Mouse (Mus musculus) forebrain, postnatal 0 days (tissue): ENCODE data around the gene Adck1. TPM values are rescaled to one million over a fixed set of nuclear protein-coding genes. Genes with fewer than 3 reads are reported as not detected.
"Not testable (repeated sequence)": the region's sequence is repeated elsewhere in the genome, so short reads cannot be mapped to it uniquely, and the experiment has no call there.

ENCODE experiments used
- ATAC-seq: fragments of 200-750 bp; cut with Nextera tagmentation; 2 replicates; pipeline ENCODE4 v1.8.0; 2017; ENCODE audit warnings: mild to moderate bottlenecking, moderate library complexity
- DNase-seq: peaks from one replicate; pipeline ENCODE4 v3.0.0-alpha.2; 2015
- H3K27ac ChIP-seq: fragments of 300-500 bp; sonication (generic); 2 replicates; pipeline ENCODE4 v1.5.1; 2014; ENCODE audit warnings: low read depth, mild to moderate bottlenecking, antibody characterized with exemption, low read length, moderate library complexity, mixed read lengths
- H3K27me3 ChIP-seq: fragments of 300-500 bp; sonication (generic); 2 replicates; pipeline ENCODE4 v1.6.1; 2014; ENCODE audit warnings: mild to moderate bottlenecking, low read length, mixed read lengths; ENCODE audit not compliant: insufficient read depth
- H3K36me3 ChIP-seq: fragments of 300-500 bp; sonication (generic); 2 replicates; pipeline ENCODE4 v1.6.1; 2014; ENCODE audit warnings: mild to moderate bottlenecking, moderate library complexity; ENCODE audit not compliant: insufficient read depth
- H3K4me1 ChIP-seq: fragments of 300-500 bp; sonication (generic); 2 replicates; pipeline ENCODE4 v1.6.1; 2014; ENCODE audit warnings: antibody characterized with exemption; ENCODE audit not compliant: insufficient read depth
- H3K4me2 ChIP-seq: fragments of 300-500 bp; sonication (generic); 2 replicates; pipeline ENCODE4 v1.6.1; 2014; ENCODE audit warnings: low read depth, mild to moderate bottlenecking, moderate library complexity
- H3K4me3 ChIP-seq: fragments of 300-500 bp; sonication (generic); 2 replicates; pipeline ENCODE4 v1.5.1; 2014; ENCODE audit warnings: low read depth, low read length, mixed read lengths
- H3K9ac ChIP-seq: fragments of 300-500 bp; sonication (generic); 2 replicates; pipeline ENCODE4 v1.6.1; 2014; ENCODE audit warnings: mild to moderate bottlenecking
- H3K9me3 ChIP-seq: fragments of 300-500 bp; sonication (generic); 2 replicates; pipeline ENCODE4 v1.6.1; 2016; ENCODE audit warnings: low read length
- CTCF ChIP-seq: sonication (generic); IDR thresholded peaks from 2 replicates; pipeline ENCODE4 v1.5.1; 2016; ENCODE audit warnings: antibody characterized with exemption, control low read depth, low read depth
- WGBS: fragments of 180-500 bp; shearing (Covaris S2); extraction: QIAGEN DNeasy Blood & Tissue Kit; methylation state at CpG from one replicate; pipeline ENCODE4 v1.1.7; 2014; 5-methylcytosine and 5-hydroxymethylcytosine counted together
- polyA plus RNA-seq: library from polyadenylated mRNA; unstranded; fragments of >200 nt; fragmentation: Nextera tagmentation; extraction: Ambion mirVana; gene quantifications from 2 replicates; pipeline ENCODE4 v1.2.1, GENCODE M21; 2015
- total RNA-seq: library from RNA; depleted of rRNA; stranded (reverse); fragments of >200 nt; gene quantifications from 2 replicates; pipeline ENCODE4 v1.2.3, GENCODE M21; 2014

The Adck1 gene
- total and polyA plus RNA-seq, 2 experiments from 2014 or later, result 40.5 to 43.9 TPM

- H3K9me3 ChIP-seq, result no peaks in the 10 kb centered on the region
- H3K9ac ChIP-seq, result no peak overlapping the region
- no peak overlapping the region for H3K27ac ChIP-seq
- H3K4me3 ChIP-seq, result no peak overlapping the region
- no peak for DNase-seq
- H3K36me3 ChIP-seq, result no peaks in the 10 kb centered on the region; the same call in 1 of the 2 replicates
- no peak for ATAC-seq
- 91% methylated on average over 4 of the region's 4 CpGs for WGBS
- H3K4me1 ChIP-seq, result no peaks in the 10 kb centered on the region
- H3K4me2 ChIP-seq, result no peak overlapping the region
- no peak for TF ChIP-seq CTCF
- no peaks in the 10 kb centered on the region for H3K27me3 ChIP-seq
Observed at GRCm38 (mm10) chr12:88367673-88368072, 7.3 kb downstream of the Adck1 start.

- ATAC-seq, result no peak
- no peak for TF ChIP-seq CTCF
- 88% methylated on average over 4 of the region's 4 CpGs for WGBS
Observed at GRCm38 (mm10) chr12:88368618-88369017, 8.3 kb downstream of the Adck1 start.

GRCm38 (mm10) chr12:88369690-88370089 lies 9.3 kb downstream of the Adck1 start:
- not testable (repeated sequence) for H3K27ac ChIP-seq, H3K27me3 ChIP-seq, H3K36me3 ChIP-seq, H3K4me3 ChIP-seq, H3K9ac ChIP-seq, H3K4me1 ChIP-seq, DNase-seq, ATAC-seq, H3K9me3 ChIP-seq, H3K4me2 ChIP-seq
- WGBS, result 90% methylated on average over 4 of the region's 4 CpGs

More at GRCm38 (mm10) chr12:88368618-88369017, 8.3 kb downstream of the Adck1 start:
- no peak for DNase-seq
- Histone ChIP-seq H3K36me3 (no peaks in the 10 kb centered on the region; the same call in 1 of the 2 replicates), H3K4me1 (no peaks in the 10 kb centered on the region), H3K9me3 (no peaks in the 10 kb centered on the region), H3K9ac (no peak overlapping the region), H3K27ac (no peak overlapping the region), H3K4me3 (no peak overlapping the region), H3K4me2 (no peak overlapping the region), H3K27me3 (no peaks in the 10 kb centered on the region)

- TF ChIP-seq CTCF, result peak; percentile 46
- H3K27ac ChIP-seq, ATAC-seq, H3K9ac ChIP-seq, H3K4me2 ChIP-seq, H3K27me3 ChIP-seq, DNase-seq, H3K4me1 ChIP-seq, H3K4me3 ChIP-seq, H3K9me3 ChIP-seq, H3K36me3 ChIP-seq: not testable (repeated sequence)
- 0% methylated on average over 1 of the region's 1 CpGs for WGBS
Observed at GRCm38 (mm10) chr12:88370321-88370720, 10.0 kb downstream of the Adck1 start.

- no peaks in the 10 kb centered on the region for H3K27me3 ChIP-seq
- no peaks in the 10 kb centered on the region for H3K4me1 ChIP-seq
- H3K9ac ChIP-seq, result no peak overlapping the region
- no peak for DNase-seq
- 61% methylated on average over 5 of the region's 5 CpGs for WGBS
- no peaks in the 10 kb centered on the region for H3K9me3 ChIP-seq
- no peaks in the 10 kb centered on the region; the same call in 1 of the 2 replicates for H3K36me3 ChIP-seq
- ATAC-seq, result no peak
- H3K27ac ChIP-seq, result no peak overlapping the region
- H3K4me2 ChIP-seq, result no peak overlapping the region
- H3K4me3 ChIP-seq, result no peak overlapping the region
- TF ChIP-seq CTCF, result no peak
Observed at GRCm38 (mm10) chr12:88372018-88372417, 11.7 kb downstream of the Adck1 start.

- Histone ChIP-seq H3K9me3 (no peaks in the 10 kb centered on the region), H3K9ac (no peak overlapping the region), H3K27ac (no peak overlapping the region), H3K36me3 (peaks cover 17% of the 10 kb centered on the region), H3K4me1 (no peaks in the 10 kb centered on the region), H3K4me2 (no peak overlapping the region), H3K27me3 (no peaks in the 10 kb centered on the region), H3K4me3 (no peak overlapping the region)
- DNase-seq (peak; percentile 77), ATAC-seq (no peak)
- peak; percentile 61 for TF ChIP-seq CTCF
- WGBS, result 30% methylated on average over 10 of the region's 10 CpGs
Observed at GRCm38 (mm10) chr12:88376820-88377219, 16.5 kb downstream of the Adck1 start.

- no peak for DNase-seq
- Histone ChIP-seq H3K4me3 (no peak overlapping the region), H3K9ac (no peak overlapping the region), H3K36me3 (peaks cover 17% of the 10 kb centered on the region), H3K4me2 (no peak overlapping the region), H3K27me3 (no peaks in the 10 kb centered on the region), H3K9me3 (no peaks in the 10 kb centered on the region), H3K27ac (no peak overlapping the region), H3K4me1 (no peaks in the 10 kb centered on the region)
- 98% methylated on average over 2 of the region's 2 CpGs for WGBS
- no peak for ATAC-seq
- TF ChIP-seq CTCF, result no peak
Observed at GRCm38 (mm10) chr12:88378256-88378655, 17.9 kb downstream of the Adck1 start.
